Mouse (Mus musculus) lung, postnatal 0 days (tissue): ENCODE data around the gene T2. TPM values are rescaled to one million over a fixed set of nuclear protein-coding genes. Genes with fewer than 3 reads are reported as not detected.
A peak's percentile ranks its signal among the peaks of the same experiment; 100 is the strongest.

Experiments used
- ATAC-seq: fragments of 200-750 bp; cut with Nextera tagmentation; 2 replicates; pipeline ENCODE4 v1.8.0; 2017; ENCODE audit warnings: moderate library complexity
- DNase-seq: peaks from one replicate; pipeline ENCODE4 v3.0.0-alpha.2; 2016; ENCODE audit warnings: low spot score
- H3K27ac ChIP-seq: fragments of 300-500 bp; sonication (generic); 2 replicates; pipeline ENCODE4 v1.5.1; 2014; ENCODE audit warnings: antibody characterized with exemption, mild to moderate bottlenecking, low read length, mixed read lengths
- H3K27me3 ChIP-seq: fragments of 300-500 bp; sonication (generic); replicated peaks from 2 replicates; pipeline ENCODE4 v1.6.1; 2014; ENCODE audit warnings: low read length, mixed read lengths; ENCODE audit not compliant: insufficient read depth
- H3K36me3 ChIP-seq: fragments of 300-500 bp; sonication (generic); 2 replicates; pipeline ENCODE4 v1.6.1; 2014; ENCODE audit warnings: low read length, mixed read lengths; ENCODE audit not compliant: insufficient read depth
- H3K4me1 ChIP-seq: fragments of 300-500 bp; sonication (generic); 2 replicates; pipeline ENCODE4 v1.6.1; 2014; ENCODE audit warnings: antibody characterized with exemption, low read depth, low read length, mixed read lengths; ENCODE audit not compliant: insufficient read depth
- H3K4me2 ChIP-seq: fragments of 300-500 bp; sonication (generic); replicated peaks from 2 replicates; pipeline ENCODE4 v1.6.1; 2014; ENCODE audit warnings: low read depth, mild to moderate bottlenecking, low read length, moderate library complexity, mixed read lengths
- H3K4me3 ChIP-seq: fragments of 300-500 bp; sonication (generic); 2 replicates; pipeline ENCODE4 v1.5.1; 2014; ENCODE audit warnings: low read depth, low read length
- H3K9ac ChIP-seq: fragments of 300-500 bp; sonication (generic); replicated peaks from 2 replicates; pipeline ENCODE4 v1.6.1; 2014; ENCODE audit warnings: low read depth, mild to moderate bottlenecking
- H3K9me3 ChIP-seq: fragments of 300-500 bp; sonication (generic); 2 replicates; pipeline ENCODE4 v1.6.1; 2016; ENCODE audit warnings: low read length, mixed read lengths
- CTCF ChIP-seq: IDR thresholded peaks from 2 replicates; pipeline ENCODE4 v1.5.1; 2016; ENCODE audit warnings: antibody characterized with exemption, mild to moderate bottlenecking
- EP300 ChIP-seq: IDR thresholded peaks from 2 replicates; pipeline ENCODE4 v1.6.1; 2016; ENCODE audit warnings: antibody characterized with exemption, mild to moderate bottlenecking, control low read depth
- WGBS: fragments of 180-500 bp; shearing (Covaris S2); extraction: QIAGEN DNeasy Blood & Tissue Kit; methylation state at CpG from one replicate; pipeline ENCODE4 v1.1.7; 2014; 5-methylcytosine and 5-hydroxymethylcytosine counted together
- polyA plus RNA-seq: library from polyadenylated mRNA; unstranded; fragments of >200 nt; fragmentation: Nextera tagmentation; extraction: Ambion mirVana; gene quantifications from 2 replicates; pipeline ENCODE4 v1.2.1, GENCODE M21; 2015

T2 gene
- polyA plus RNA-seq, 1 experiment from 2014 or later, result 0.93 TPM

DNA sequence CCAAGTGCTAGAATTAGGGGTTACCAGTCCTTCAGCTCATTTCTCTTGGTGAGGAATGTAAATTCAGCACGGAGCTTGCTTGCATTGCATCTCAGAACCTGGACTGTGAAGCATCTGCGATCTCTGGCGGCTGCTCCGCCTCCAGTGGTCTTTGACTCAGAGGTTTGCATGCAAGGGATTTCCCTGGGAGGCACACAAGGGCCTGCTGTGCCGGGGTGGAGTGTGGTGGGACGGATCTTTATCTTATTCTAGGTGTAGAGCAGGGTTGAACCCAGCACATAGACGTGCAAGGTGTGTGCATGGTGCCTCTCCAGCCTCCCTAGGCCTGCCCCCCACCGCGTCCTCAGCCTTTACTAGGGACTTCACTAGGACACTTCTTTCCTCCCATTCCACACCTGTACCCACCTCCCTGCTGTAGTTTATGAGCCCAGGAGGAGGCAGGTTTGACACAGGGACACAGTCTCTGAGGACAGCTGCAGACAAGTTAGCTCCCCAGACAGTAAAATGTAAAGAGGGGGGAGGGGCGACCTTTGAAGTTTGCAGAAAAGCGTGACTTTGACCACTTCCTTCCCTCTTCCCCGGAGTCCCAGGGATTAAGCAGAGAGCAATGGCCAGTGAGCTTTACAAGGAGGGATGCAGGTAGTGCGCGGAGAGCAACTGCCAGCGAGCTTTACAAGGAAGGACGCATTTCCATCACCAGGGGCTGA is 53.0 kb downstream of the T2 start:
- ATAC-seq, result no peak
- Histone ChIP-seq H3K27me3 (no peaks in the 10 kb centered on the region), H3K9ac (no peak overlapping the region), H3K36me3 (no peaks in the 10 kb centered on the region), H3K4me1 (no peaks in the 10 kb centered on the region), H3K4me2 (no peak overlapping the region), H3K27ac (no peak overlapping the region), H3K9me3 (no peaks in the 10 kb centered on the region), H3K4me3 (no peak overlapping the region)
- no peak for TF ChIP-seq CTCF
- no peak for TF ChIP-seq EP300
- DNase-seq, result no peak
- 12% methylated on average over 16 of the region's 16 CpGs for WGBS

GRCm38 (mm10) chr17:8410330-8410729 is 54.5 kb downstream of the T2 start:
- no peaks in the 10 kb centered on the region for H3K36me3 ChIP-seq
- TF ChIP-seq EP300 (no peak), CTCF (no peak)
- H3K4me2 ChIP-seq, result no peak overlapping the region
- ATAC-seq (no peak), DNase-seq (no peak)
- H3K9ac ChIP-seq, result no peak overlapping the region
- H3K9me3 ChIP-seq, result no peaks in the 10 kb centered on the region
- no peak overlapping the region for H3K27ac ChIP-seq
- H3K4me3 ChIP-seq, result no peak overlapping the region
- H3K4me1 ChIP-seq, result no peaks in the 10 kb centered on the region
- 85% methylated on average over 2 of the region's 2 CpGs for WGBS
- no peaks in the 10 kb centered on the region for H3K27me3 ChIP-seq

GRCm38 (mm10) chr17:8413656-8414055 is 57.9 kb downstream of the T2 start:
- no peak overlapping the region for H3K27ac ChIP-seq
- H3K9ac ChIP-seq, result no peak overlapping the region
- no peak for ATAC-seq
- DNase-seq, result no peak
- TF ChIP-seq CTCF (no peak), EP300 (no peak)
- no peaks in the 10 kb centered on the region for H3K4me1 ChIP-seq
- H3K9me3 ChIP-seq, result no peaks in the 10 kb centered on the region
- H3K4me3 ChIP-seq, result no peak overlapping the region
- no peaks in the 10 kb centered on the region for H3K36me3 ChIP-seq
- no peaks in the 10 kb centered on the region for H3K27me3 ChIP-seq
- WGBS, result 69% methylated on average over 5 of the region's 5 CpGs
- H3K4me2 ChIP-seq, result no peak overlapping the region

- H3K4me3 ChIP-seq, result no peak overlapping the region
- no peaks in the 10 kb centered on the region for H3K4me1 ChIP-seq
- TF ChIP-seq EP300 (no peak), CTCF (no peak)
- H3K4me2 ChIP-seq, result no peak overlapping the region
- H3K36me3 ChIP-seq, result no peaks in the 10 kb centered on the region
- H3K9ac ChIP-seq, result no peak overlapping the region
- 23% methylated on average over 8 of the region's 8 CpGs for WGBS
- DNase-seq (peak; percentile 10), ATAC-seq (peak; percentile 47)
- no peak overlapping the region for H3K27ac ChIP-seq
- no peaks in the 10 kb centered on the region for H3K27me3 ChIP-seq
- H3K9me3 ChIP-seq, result no peaks in the 10 kb centered on the region
Observed at GRCm38 (mm10) chr17:8415533-8415932, 59.7 kb downstream of the T2 start.

- Histone ChIP-seq H3K36me3 (no peaks in the 10 kb centered on the region), H3K27ac (no peak overlapping the region), H3K4me3 (no peak overlapping the region), H3K4me2 (no peak overlapping the region), H3K9me3 (no peaks in the 10 kb centered on the region), H3K27me3 (no peaks in the 10 kb centered on the region), H3K4me1 (no peaks in the 10 kb centered on the region), H3K9ac (no peak overlapping the region)
- ATAC-seq (no peak), DNase-seq (no peak)
- 48% methylated on average over 8 of the region's 8 CpGs for WGBS
- no peak for TF ChIP-seq EP300
- no peak for TF ChIP-seq CTCF
Observed at GRCm38 (mm10) chr17:8416865-8417264, 61.1 kb downstream of the T2 start.

GRCm38 (mm10) chr17:8420739-8421138 is 64.9 kb downstream of the T2 start:
- no peaks in the 10 kb centered on the region for H3K9me3 ChIP-seq
- TF ChIP-seq CTCF (peak; percentile 44; the same call in 1 of the 2 replicates), EP300 (no peak)
- no peak for ATAC-seq
- H3K4me2 ChIP-seq, result no peak overlapping the region
- 72% methylated on average over 1 of the region's 1 CpGs for WGBS
- no peak overlapping the region for H3K9ac ChIP-seq
- no peak overlapping the region for H3K27ac ChIP-seq
- H3K27me3 ChIP-seq, result no peaks in the 10 kb centered on the region
- no peaks in the 10 kb centered on the region for H3K4me1 ChIP-seq
- no peak for DNase-seq
- H3K36me3 ChIP-seq, result no peaks in the 10 kb centered on the region
- H3K4me3 ChIP-seq, result no peak overlapping the region

GRCm38 (mm10) chr17:8421517-8421916 is 65.7 kb downstream of the T2 start:
- H3K4me3 ChIP-seq, result no peak overlapping the region
- no peaks in the 10 kb centered on the region for H3K27me3 ChIP-seq
- no peaks in the 10 kb centered on the region for H3K9me3 ChIP-seq
- H3K9ac ChIP-seq, result no peak overlapping the region
- no peak for DNase-seq
- no peaks in the 10 kb centered on the region for H3K36me3 ChIP-seq
- TF ChIP-seq EP300, result no peak
- TF ChIP-seq CTCF, result no peak
- 23% methylated on average over 5 of the region's 5 CpGs for WGBS
- H3K4me1 ChIP-seq, result no peaks in the 10 kb centered on the region
- no peak for ATAC-seq
- H3K27ac ChIP-seq, result no peak overlapping the region
- H3K4me2 ChIP-seq, result no peak overlapping the region
